Mouse (Mus musculus): ENCODE measurements at regions not wholly inside any gene's neighbourhood (a gene's known extent, or its start where the extent isn't known, plus 50 kb on each side); places are given as distances from the start of the nearest gene placed in this dataset.

- TF ChIP-seq USF1 (IDR thresholded peaks at IDR 0.05; ENCODE audit: low read depth) = no peak
- TF ChIP-seq POLR2A (IDR thresholded peaks at IDR 0.05; ENCODE audit: insufficient read length, low read depth) = no peak
Measured at GRCm38 (mm10) chr15:67850118-67850517, 1349.4 kb upstream of the Lrrc6 start.

Measured in myocyte (in vitro differentiated cells).